Mouse (Mus musculus): ENCODE results near the gene Tmem177.

- no peak for TF ChIP-seq CTCF (IDR thresholded peaks at IDR 0.05; ENCODE audit: control insufficient read depth, insufficient read depth, insufficient read length)
- no peak for TF ChIP-seq CEBPB (IDR thresholded peaks at IDR 0.05; ENCODE audit: low read depth)
- no peak for TF ChIP-seq MYOD1 (IDR thresholded peaks at IDR 0.05; ENCODE audit: control insufficient read depth, insufficient read length, low read depth)
- no peak for TF ChIP-seq USF1 (IDR thresholded peaks at IDR 0.05; ENCODE audit: low read depth)
- no peak for TF ChIP-seq MYOG (IDR thresholded peaks at IDR 0.05; ENCODE audit: control insufficient read depth, extremely low read depth, insufficient read length)
- TF ChIP-seq MAX (IDR thresholded peaks at IDR 0.05), result no peak
- TF ChIP-seq FOSL1 (IDR thresholded peaks at IDR 0.05; ENCODE audit: insufficient read depth, low read length, poor library complexity, severe bottlenecking), result no peak
Observed at GRCm38 (mm10) chr1:119902551-119903230, 10.3 kb downstream of the Tmem177 start.
